Mouse (Mus musculus) CH12.LX (cell line): ENCODE data around the gene Myt1l. TPM values are rescaled to one million over a fixed set of nuclear protein-coding genes. Genes with fewer than 3 reads are reported as not detected.

Source experiments
- DNase-seq: peaks from one replicate; pipeline ENCODE4 v3.0.0-alpha.2; 2013; ENCODE audit errors: extremely low read depth
- H3K27ac ChIP-seq: 2 replicates; pipeline ENCODE4 v1.5.1; 2012; ENCODE audit warnings: low read depth, mild to moderate bottlenecking, control low read depth, moderate library complexity; ENCODE audit not compliant: insufficient read depth
- H3K27me3 ChIP-seq: replicated peaks from 2 replicates; pipeline ENCODE3; 2012; ENCODE audit warnings: inconsistent platforms
- H3K36me3 ChIP-seq, 2 experiments: replicated peaks in 1 of 2; 2 replicates each; pipeline versions ENCODE3 to v1.6.1; 2012; ENCODE audit warnings: inconsistent platforms in 1 of 2, low read length in 1 of 2, mild to moderate bottlenecking in 1 of 2, mixed read lengths in 1 of 2, moderate library complexity in 1 of 2; ENCODE audit not compliant: control insufficient read depth in 1 of 2, insufficient read depth in 1 of 2
- H3K4me1 ChIP-seq, 2 experiments: 2 replicates each; pipeline ENCODE4 v1.6.1; 2012; ENCODE audit warnings: inconsistent platforms in 1 of 2, moderate library complexity in 1 of 2; ENCODE audit not compliant: insufficient read depth in 2 of 2, control insufficient read depth in 1 of 2
- H3K4me2 ChIP-seq: 2 replicates; pipeline ENCODE4 v1.6.1; 2012; ENCODE audit warnings: low read depth, mild to moderate bottlenecking, control low read depth; ENCODE audit not compliant: poor library complexity, insufficient read depth, severe bottlenecking
- H3K4me3 ChIP-seq, 3 experiments: fragments of 150-350 bp in 1 of 3; sonication (generic) in 1 of 3; replicated peaks in 1 of 3; 2 replicates each; pipeline versions ENCODE3 to v1.5.1; 2011 to 2012; ENCODE audit warnings: low read depth in 2 of 3, low read length in 2 of 3, mild to moderate bottlenecking in 2 of 3, moderate library complexity in 2 of 3, control low read depth in 1 of 3, improper control_type of control experiment in 1 of 3, inconsistent platforms in 1 of 3, mixed read lengths in 1 of 3; ENCODE audit not compliant: poor library complexity in 1 of 3
- H3K79me2 ChIP-seq: replicated peaks from 2 replicates; pipeline ENCODE4 v1.6.1; 2012; ENCODE audit warnings: mild to moderate bottlenecking, moderate library complexity; ENCODE audit not compliant: control insufficient read depth, poor library complexity, insufficient read depth, severe bottlenecking; ENCODE audit errors: extremely low read depth
- H3K9ac ChIP-seq: 2 replicates; pipeline ENCODE4 v1.6.1; 2012; ENCODE audit warnings: low read depth, mild to moderate bottlenecking, control low read depth, moderate library complexity; ENCODE audit not compliant: insufficient read depth
- H3K9me3 ChIP-seq: replicated peaks from 2 replicates; pipeline ENCODE3; 2012; ENCODE audit warnings: low read length, inconsistent platforms, mixed read lengths
- CHD1 ChIP-seq: IDR thresholded peaks from 2 replicates; pipeline ENCODE4 v1.6.1; 2012; ENCODE audit warnings: low read depth, low read length, improper control_type of control experiment, inconsistent platforms
- CHD2 ChIP-seq: IDR thresholded peaks from 2 replicates; pipeline ENCODE4 v1.6.1; 2011; ENCODE audit warnings: low read length, improper control_type of control experiment
- CTCF ChIP-seq, 2 experiments: IDR thresholded peaks in 1 of 2; conservative IDR thresholded peaks in 1 of 2; 2 replicates each; pipeline ENCODE4 v1.5.1; 2011 to 2012; ENCODE audit warnings: low read depth in 2 of 2, low read length in 2 of 2, improper control_type of control experiment in 1 of 2, inconsistent platforms in 1 of 2, mild to moderate bottlenecking in 1 of 2, moderate library complexity in 1 of 2
- E2F4 ChIP-seq: IDR thresholded peaks from 2 replicates; pipeline ENCODE4 v1.6.1; 2011; ENCODE audit warnings: low read depth, low read length, improper control_type of control experiment; ENCODE audit not compliant: insufficient replicate concordance
- ELF1 ChIP-seq: IDR thresholded peaks from 2 replicates; pipeline ENCODE4 v1.6.1; 2014; ENCODE audit warnings: low read depth, mild to moderate bottlenecking, inconsistent platforms, low read length, improper control_type of control experiment
- EP300 ChIP-seq: IDR thresholded peaks from 2 replicates; pipeline ENCODE4 v1.6.1; 2011; ENCODE audit warnings: low read length, improper control_type of control experiment
- JUN ChIP-seq: IDR thresholded peaks from 2 replicates; pipeline ENCODE4 v1.6.1; 2011; ENCODE audit warnings: low read depth, mild to moderate bottlenecking, low read length, improper control_type of control experiment, moderate library complexity; ENCODE audit not compliant: insufficient read depth
- MAX ChIP-seq: IDR thresholded peaks from 2 replicates; pipeline ENCODE4 v1.6.1; 2011; ENCODE audit warnings: low read length, improper control_type of control experiment
- MEF2A ChIP-seq: IDR thresholded peaks from 2 replicates; pipeline ENCODE4 v1.6.1; 2014; ENCODE audit warnings: low read depth, mild to moderate bottlenecking, inconsistent platforms, low read length, improper control_type of control experiment, borderline replicate concordance
- MXI1 ChIP-seq: IDR thresholded peaks from 2 replicates; pipeline ENCODE4 v1.6.1; 2011; ENCODE audit warnings: mild to moderate bottlenecking, low read depth, low read length, improper control_type of control experiment
- NELFE ChIP-seq: IDR thresholded peaks from 2 replicates; pipeline ENCODE4 v1.6.1; 2011; ENCODE audit warnings: low read depth, low read length, improper control_type of control experiment
- NRF1 ChIP-seq: IDR thresholded peaks from 2 replicates; pipeline ENCODE4 v1.6.1; 2014; ENCODE audit warnings: low read depth, mild to moderate bottlenecking, inconsistent platforms, low read length, improper control_type of control experiment, moderate library complexity
- PAX5 ChIP-seq: IDR thresholded peaks from 2 replicates; pipeline ENCODE4 v1.6.1; 2012; ENCODE audit warnings: low read length, inconsistent platforms, mixed read lengths
- POLR2AphosphoS2 ChIP-seq: IDR thresholded peaks from 2 replicates; pipeline ENCODE4 v1.6.1; 2011; ENCODE audit warnings: low read depth, low read length, improper control_type of control experiment
- RAD21 ChIP-seq: IDR thresholded peaks from 2 replicates; pipeline ENCODE4 v1.6.1; 2011; ENCODE audit warnings: low read depth, mild to moderate bottlenecking, low read length, improper control_type of control experiment, moderate library complexity
- RCOR1 ChIP-seq: conservative IDR thresholded peaks from 2 replicates; pipeline ENCODE4 v1.6.1; 2012; ENCODE audit warnings: low read depth, mild to moderate bottlenecking, inconsistent platforms, low read length, improper control_type of control experiment
- SMC3 ChIP-seq: IDR thresholded peaks from 2 replicates; pipeline ENCODE4 v1.6.1; 2011; ENCODE audit warnings: low read depth, low read length, improper control_type of control experiment
- TCF12 ChIP-seq: IDR thresholded peaks from 2 replicates; pipeline ENCODE4 v1.6.1; 2014; ENCODE audit warnings: low read depth, mild to moderate bottlenecking, inconsistent platforms, low read length, improper control_type of control experiment
- UBTF ChIP-seq: IDR thresholded peaks from 2 replicates; pipeline ENCODE4 v1.6.1; 2012; ENCODE audit warnings: low read depth, mild to moderate bottlenecking, inconsistent platforms, low read length, improper control_type of control experiment, moderate library complexity
- ZKSCAN1 ChIP-seq: IDR thresholded peaks from 2 replicates; pipeline ENCODE4 v1.6.1; 2012; ENCODE audit warnings: low read depth, inconsistent platforms, low read length, improper control_type of control experiment, borderline replicate concordance
- ZMIZ1 ChIP-seq: IDR thresholded peaks from 2 replicates; pipeline ENCODE4 v1.6.1; 2012; ENCODE audit warnings: low read depth, mild to moderate bottlenecking, inconsistent platforms, low read length, improper control_type of control experiment
- ZNF384 ChIP-seq: IDR thresholded peaks from 2 replicates; pipeline ENCODE4 v1.6.1; 2012; ENCODE audit warnings: low read depth, low read length, improper control_type of control experiment, inconsistent platforms
- dilution Hi-C: fragments of 300-500 bp; cut with MboI; formaldehyde crosslinking; loops from 2 replicates; pipeline ENCODE4 v1.14.3; 2020; ENCODE audit warnings: low sequenced_read_pairs; ENCODE audit not compliant: extremely low pct_unique_long_range_greater_than_20kb, extremely low pct_ligation_motif_present
- in situ Hi-C: fragments of 300-500 bp; cut with MboI; formaldehyde crosslinking; loops from 3 replicates; pipeline ENCODE4 v1.14.3; 2019; ENCODE audit warnings: low sequenced_read_pairs, low pct_ligation_motif_present, low pct_unique_long_range_greater_than_20kb, mixed read lengths
- polyA plus RNA-seq: library from polyadenylated mRNA; unstranded; fragments of >175 nt; gene quantifications from 2 replicates; pipeline ENCODE4 v1.2.1, GENCODE M21; 2012; ENCODE audit warnings: low read depth; ENCODE audit not compliant: insufficient read length
- total RNA-seq, 2 experiments: library from RNA; depleted of rRNA; stranded (reverse); fragments of 300-350 nt in 1 of 2; fragments of >200 nt in 1 of 2; gene quantifications; 2 replicates each; pipeline ENCODE4 v1.2.3; 2012 to 2014

The Myt1l gene
- total and polyA plus RNA-seq, 3 experiments = 0.31 to 1.1 TPM; not detected in 1

- TF ChIP-seq SMC3 (peak; percentile 45), JUN (no peak), RAD21 (peak; percentile 55), CHD2 (no peak), TCF12 (no peak), MAX (no peak), ELF1 (no peak), CTCF (conservative IDR thresholded peaks at IDR 0.05 in 1 of 2, IDR thresholded peaks at IDR 0.05 in 1 of 2; ENCODE audit: low read depth in 2 of 2, low read length in 2 of 2) (peak; percentile 17 to 60; a peak in 3 of 4 replicates), MEF2A (no peak), UBTF (no peak), ZKSCAN1 (no peak), E2F4 (no peak), CHD1 (no peak)
- TF ChIP-seq, all 38 proteins: peak for 3
- peak; percentile 12 for DNase-seq
Observed at GRCm38 (mm10) chr12:29627956-29628750, 100.0 kb downstream of the Myt1l start.

GRCm38 (mm10) chr12:29629875-29630538, 101.8 kb downstream of the Myt1l start:
- dilution Hi-C loops (no loop called here), in situ Hi-C loops (no loop called here)
- H3K36me3 ChIP-seq = no peaks in the 10 kb centered on the region
- H3K4me3 ChIP-seq = no peak overlapping the region
- no peak overlapping the region for H3K27ac ChIP-seq
- H3K27me3 ChIP-seq = no peaks in the 10 kb centered on the region
- TF ChIP-seq POLR2AphosphoS2 (no peak), NRF1 (no peak), TCF12 (no peak), MXI1 (no peak), ZMIZ1 (no peak), PAX5 (no peak), NELFE (no peak), RCOR1 (no peak), ZNF384 (no peak), RAD21 (no peak), EP300 (no peak), CHD2 (no peak)
- H3K4me2 ChIP-seq = no peak overlapping the region
- peaks cover 0 to 9% of the 10 kb centered on the region in 2 experiments; a peak in 1 of 4 replicates for H3K4me1 ChIP-seq
- H3K9ac ChIP-seq = no peak overlapping the region
- no peaks in the 10 kb centered on the region for H3K79me2 ChIP-seq
- no peaks in the 10 kb centered on the region for H3K9me3 ChIP-seq
- no peak for DNase-seq

More at GRCm38 (mm10) chr12:29627956-29628750, 100.0 kb downstream of the Myt1l start:
- dilution Hi-C loops = no loop called here
- no peaks in the 10 kb centered on the region for H3K9me3 ChIP-seq
- no peaks in the 10 kb centered on the region for H3K36me3 ChIP-seq
- H3K27ac ChIP-seq = no peak overlapping the region
- in situ Hi-C loops = no loop called here
- peaks cover 0 to 9% of the 10 kb centered on the region in 2 experiments; a peak in 1 of 4 replicates for H3K4me1 ChIP-seq
- no peaks in the 10 kb centered on the region for H3K79me2 ChIP-seq
- no peaks in the 10 kb centered on the region for H3K27me3 ChIP-seq
- no peak overlapping the region for H3K4me3 ChIP-seq
- no peak overlapping the region for H3K9ac ChIP-seq
- no peak overlapping the region for H3K4me2 ChIP-seq
